Mouse (Mus musculus): ENCODE results near the gene Rnf186.

DNA sequence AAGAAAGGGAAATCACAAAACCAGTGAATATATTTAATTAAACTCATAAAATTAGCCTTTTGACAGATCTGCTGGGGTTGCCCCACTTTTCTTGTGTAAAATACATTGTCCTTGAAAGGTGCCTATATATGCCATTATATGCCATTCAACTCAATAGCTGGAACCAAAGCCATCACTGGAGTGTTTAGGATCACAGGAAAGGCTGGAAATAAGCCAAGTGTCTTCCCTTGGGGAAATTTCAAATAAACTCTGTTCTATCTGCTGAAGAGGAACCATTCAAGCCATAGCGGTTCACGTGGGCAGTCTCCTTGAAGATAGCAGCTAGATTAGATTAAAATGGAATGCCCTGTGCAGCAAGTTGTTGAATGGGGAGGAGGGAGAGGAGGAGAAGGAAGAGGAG is 41.4 kb upstream of the Rnf186 start:
- no peak for TF ChIP-seq POLR2A (IDR thresholded peaks at IDR 0.05; ENCODE audit: low read depth, low read length)
- TF ChIP-seq ZNF384 (IDR thresholded peaks at IDR 0.05; ENCODE audit: low read depth, low read length): no peak
- TF ChIP-seq CTCF (conservative IDR thresholded peaks at IDR 0.05 in 1 of 2, IDR thresholded peaks at IDR 0.05 in 1 of 2; ENCODE audit: low read depth in 2 of 2, low read length in 2 of 2): no peak
- TF ChIP-seq MYC (IDR thresholded peaks at IDR 0.05; ENCODE audit: low read depth, low read length): no peak
- TF ChIP-seq KAT2A (IDR thresholded peaks at IDR 0.05; ENCODE audit: insufficient replicate concordance, low read length): no peak
- TF ChIP-seq EP300 (IDR thresholded peaks at IDR 0.05; ENCODE audit: low read length): no peak
- TF ChIP-seq SMC3 (IDR thresholded peaks at IDR 0.05; ENCODE audit: low read depth, low read length): no peak
- no peak for TF ChIP-seq BHLHE40 (IDR thresholded peaks at IDR 0.05; ENCODE audit: low read depth, low read length)
- no peak for TF ChIP-seq ZKSCAN1 (IDR thresholded peaks at IDR 0.05; ENCODE audit: borderline replicate concordance, low read depth, low read length)
- no peak for TF ChIP-seq MAZ (IDR thresholded peaks at IDR 0.05; ENCODE audit: low read depth, low read length)
- TF ChIP-seq POLR2AphosphoS2 (IDR thresholded peaks at IDR 0.05; ENCODE audit: low read depth, low read length): no peak
